Mouse (Mus musculus): ENCODE measurements around the gene Myo5c. TPM values are rescaled to one million over a fixed set of nuclear protein-coding genes. Genes with fewer than 3 reads are reported as not detected.

Gene Myo5c
- polyA plus RNA-seq (2016; fragmentation: Nextera tagmentation; extraction: Ambion mirVana), result 0.80 and 1.1 TPM in 2 replicates

DNA sequence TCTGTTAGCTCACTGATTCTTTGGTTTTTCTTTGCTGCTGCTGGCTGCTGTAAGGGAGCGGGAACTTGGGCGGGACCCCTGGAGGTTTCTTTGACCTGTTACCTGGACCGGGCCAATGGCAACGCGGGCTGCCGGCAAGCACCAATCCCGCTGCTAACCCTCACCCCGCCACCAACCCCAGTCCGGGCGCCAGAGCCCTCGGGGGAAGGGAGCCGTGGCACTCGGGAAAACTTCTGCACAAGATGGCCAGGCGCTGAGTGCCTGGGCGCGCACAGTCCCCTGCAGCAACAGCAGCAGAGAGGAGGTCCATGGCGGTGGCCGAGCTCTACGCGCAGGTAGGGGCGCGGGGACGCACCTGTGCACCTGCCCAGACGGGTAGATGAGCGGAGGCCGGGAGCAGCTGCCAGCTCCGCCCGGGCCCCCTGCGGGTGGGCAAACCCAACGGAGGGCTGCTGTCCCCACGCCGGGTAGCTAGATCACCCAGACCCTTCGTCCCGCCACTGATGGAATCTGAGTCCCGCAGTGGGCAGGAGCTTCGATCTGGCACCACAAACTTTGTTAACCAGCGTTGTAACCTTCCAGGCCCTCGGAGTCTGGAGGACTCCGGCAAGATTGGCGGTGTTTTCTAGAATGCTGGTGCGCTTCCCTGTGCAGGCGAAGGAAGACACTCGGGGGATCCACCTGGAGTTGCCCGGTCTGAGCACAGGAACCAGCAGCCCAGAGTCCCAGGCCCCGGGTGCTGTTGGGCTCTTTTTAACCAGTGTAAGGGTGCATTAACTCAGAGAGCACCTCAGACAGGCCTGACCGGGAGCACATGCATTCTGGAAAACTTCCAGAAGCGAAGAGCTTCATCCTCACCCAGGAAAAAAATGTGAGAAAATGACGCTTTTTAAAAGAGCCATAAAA lies at the start of gene Myo5c:
Gene Myo5c, plus strand, starts transcription at position 180 of the 906 bp plus-strand sequence.
- peak within 1 kb of the TSS; percentile 40; the same call in 1 of the 2 replicates for H3K9ac ChIP-seq
- no peaks in the 10 kb centered on the region for H3K9me3 ChIP-seq
- H3K4me2 ChIP-seq (replicated peaks), result peak within 1 kb of the TSS; percentile 74
- H3K27ac ChIP-seq, result no peak within 1 kb of the TSS
- 2% methylated on average over 48 of the region's 48 CpGs for WGBS
- H3K4me3 ChIP-seq, result peak within 1 kb of the TSS; percentile 42
- peaks cover 38% of the 10 kb centered on the region for H3K27me3 ChIP-seq
- H3K4me1 ChIP-seq, result peaks cover 12% of the 10 kb centered on the region; the same call in 1 of the 2 replicates
- peak; percentile 61; the same call in 1 of the 2 replicates for ATAC-seq (ENCODE audit: insufficient number of reproducible peaks, insufficient read depth, low FRiP score, low TSS enrichment)
- no peaks in the 10 kb centered on the region for H3K36me3 ChIP-seq

DNA sequence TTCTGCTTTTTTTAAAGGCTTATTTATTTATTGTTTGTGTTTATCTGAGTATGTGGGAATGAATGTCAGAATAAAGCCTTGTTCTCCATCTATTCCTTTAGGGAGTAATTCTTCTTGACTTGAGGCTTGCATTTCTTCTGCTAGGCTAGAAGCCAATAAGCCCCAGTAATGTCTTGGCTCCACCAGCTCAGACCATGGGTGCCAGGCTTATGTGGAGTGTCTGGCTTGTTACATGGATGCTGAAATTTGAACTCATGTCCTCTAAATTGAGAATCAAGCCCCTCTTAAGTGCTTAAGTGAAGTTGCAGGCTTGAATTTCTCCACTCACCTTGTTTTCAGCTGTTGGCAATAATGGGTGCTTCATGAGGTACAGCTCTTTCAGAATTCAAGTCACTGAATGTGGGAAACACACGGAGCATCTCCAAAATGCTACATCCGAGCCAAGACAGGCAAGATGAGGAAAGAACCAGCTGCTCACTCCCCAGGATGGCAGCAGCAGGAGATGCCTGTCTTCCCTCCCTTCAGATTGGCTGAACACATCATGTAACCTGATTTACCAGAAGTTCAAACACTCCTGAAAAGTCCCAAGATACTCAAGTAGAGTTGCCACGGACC lies 44.1 kb upstream of the Myo5c start:
- no peaks in the 10 kb centered on the region for H3K27me3 ChIP-seq
- WGBS, result 83% methylated on average over 3 of the region's 3 CpGs
- H3K9me3 ChIP-seq, result no peaks in the 10 kb centered on the region
- H3K36me3 ChIP-seq, result peaks cover 33% of the 10 kb centered on the region
- H3K4me3 ChIP-seq, result no peak overlapping the region
- H3K9ac ChIP-seq, result no peak overlapping the region
- H3K27ac ChIP-seq, result no peak overlapping the region
- no peak for ATAC-seq (ENCODE audit: insufficient number of reproducible peaks, insufficient read depth, low FRiP score, low TSS enrichment)
- H3K4me1 ChIP-seq, result no peaks in the 10 kb centered on the region
- no peak overlapping the region for H3K4me2 ChIP-seq (replicated peaks)

DNA sequence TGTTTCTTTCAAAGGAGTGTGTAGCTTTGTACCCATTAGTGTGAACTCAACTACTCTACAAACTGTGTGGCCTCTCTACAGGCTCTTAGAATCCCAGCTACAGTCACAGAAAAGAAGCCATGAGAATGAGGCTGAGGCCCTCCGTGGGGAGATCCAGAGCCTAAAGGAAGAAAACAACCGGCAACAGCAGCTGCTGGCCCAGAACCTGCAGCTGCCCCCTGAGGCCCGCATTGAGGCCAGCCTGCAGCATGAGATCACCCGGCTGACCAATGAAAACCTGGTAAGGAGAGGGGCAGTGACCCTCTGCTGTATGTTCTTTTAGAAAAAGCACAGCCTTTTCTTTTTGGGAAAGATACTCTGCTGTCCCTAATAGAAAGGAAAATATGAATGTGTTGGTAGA lies 38.0 kb upstream of the Myo5c start:
- H3K4me1 ChIP-seq, result no peaks in the 10 kb centered on the region
- H3K4me2 ChIP-seq (replicated peaks), result no peak overlapping the region
- WGBS, result 48% methylated on average over 4 of the region's 4 CpGs
- H3K27ac ChIP-seq, result no peak overlapping the region
- H3K9ac ChIP-seq, result no peak overlapping the region
- H3K4me3 ChIP-seq, result no peak overlapping the region
- H3K27me3 ChIP-seq, result no peaks in the 10 kb centered on the region
- ATAC-seq (ENCODE audit: insufficient number of reproducible peaks, insufficient read depth, low FRiP score, low TSS enrichment), result no peak
- H3K9me3 ChIP-seq, result no peaks in the 10 kb centered on the region
- peaks cover 12% of the 10 kb centered on the region for H3K36me3 ChIP-seq

- H3K27ac ChIP-seq, result no peak overlapping the region
- peaks cover 16% of the 10 kb centered on the region for H3K36me3 ChIP-seq
- H3K27me3 ChIP-seq, result no peaks in the 10 kb centered on the region
- no peak overlapping the region for H3K4me2 ChIP-seq (replicated peaks)
- no peak overlapping the region for H3K4me3 ChIP-seq
- no peak for ATAC-seq (ENCODE audit: insufficient number of reproducible peaks, insufficient read depth, low FRiP score, low TSS enrichment)
- H3K9me3 ChIP-seq, result no peaks in the 10 kb centered on the region
- 51% methylated on average over 2 of the region's 2 CpGs for WGBS
- no peak overlapping the region for H3K9ac ChIP-seq
- no peaks in the 10 kb centered on the region for H3K4me1 ChIP-seq
These were observed 35.5 kb upstream of the Myo5c start for GRCm38 (mm10) chr9:75196335-75196734.

- H3K4me3 ChIP-seq, result no peak overlapping the region
- ATAC-seq (ENCODE audit: insufficient number of reproducible peaks, insufficient read depth, low FRiP score, low TSS enrichment), result 0 out of 2 replicates have a peak, but pooled peaks have one; percentile 28
- H3K36me3 ChIP-seq, result peaks cover 24% of the 10 kb centered on the region
- no peak overlapping the region for H3K9ac ChIP-seq
- H3K4me2 ChIP-seq (replicated peaks), result no peak overlapping the region
- H3K4me1 ChIP-seq, result no peaks in the 10 kb centered on the region
- 54% methylated on average over 6 of the region's 6 CpGs for WGBS
- no peaks in the 10 kb centered on the region for H3K27me3 ChIP-seq
- no peaks in the 10 kb centered on the region for H3K9me3 ChIP-seq
- H3K27ac ChIP-seq, result no peak overlapping the region
These were observed 34.5 kb upstream of the Myo5c start for GRCm38 (mm10) chr9:75197297-75197696.

DNA sequence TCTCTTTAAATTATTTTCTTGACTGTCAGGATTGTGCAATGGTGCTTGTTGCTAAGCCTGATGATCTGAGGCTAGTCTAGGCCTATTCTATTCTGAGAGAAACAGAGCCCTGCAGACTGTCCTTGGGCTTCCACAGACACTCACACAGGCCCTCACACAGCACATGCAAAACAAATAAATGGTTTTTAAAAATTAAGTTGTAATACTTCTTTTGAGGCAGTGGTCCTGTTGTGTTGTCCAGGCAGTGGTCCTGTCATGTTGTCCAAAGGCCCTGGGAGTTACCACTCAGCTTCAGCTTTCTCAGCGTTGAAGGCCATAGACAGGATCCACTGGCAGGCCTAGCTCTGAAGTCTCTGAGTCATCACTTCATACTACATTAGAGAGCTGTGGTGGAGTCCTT lies 30.3 kb upstream of the Myo5c start:
- ATAC-seq (ENCODE audit: insufficient number of reproducible peaks, insufficient read depth, low FRiP score, low TSS enrichment), result no peak
- no peaks in the 10 kb centered on the region for H3K27me3 ChIP-seq
- H3K4me3 ChIP-seq, result no peak overlapping the region
- peaks cover 39% of the 10 kb centered on the region for H3K36me3 ChIP-seq
- no peak overlapping the region for H3K9ac ChIP-seq
- no peaks in the 10 kb centered on the region for H3K9me3 ChIP-seq
- no peaks in the 10 kb centered on the region for H3K4me1 ChIP-seq
- H3K27ac ChIP-seq, result no peak overlapping the region
- 96% methylated on average over 1 of the region's 1 CpGs for WGBS
- H3K4me2 ChIP-seq (replicated peaks), result no peak overlapping the region

- H3K4me2 ChIP-seq (replicated peaks), result no peak overlapping the region
- H3K4me1 ChIP-seq, result no peaks in the 10 kb centered on the region
- no peaks in the 10 kb centered on the region for H3K27me3 ChIP-seq
- 87% methylated on average over 2 of the region's 2 CpGs for WGBS
- H3K4me3 ChIP-seq, result no peak overlapping the region
- no peak for ATAC-seq (ENCODE audit: insufficient number of reproducible peaks, insufficient read depth, low FRiP score, low TSS enrichment)
- H3K36me3 ChIP-seq, result peaks cover 39% of the 10 kb centered on the region
- no peaks in the 10 kb centered on the region for H3K9me3 ChIP-seq
- no peak overlapping the region for H3K9ac ChIP-seq
- H3K27ac ChIP-seq, result no peak overlapping the region
These were observed 29.8 kb upstream of the Myo5c start for GRCm38 (mm10) chr9:75202036-75202435.

DNA sequence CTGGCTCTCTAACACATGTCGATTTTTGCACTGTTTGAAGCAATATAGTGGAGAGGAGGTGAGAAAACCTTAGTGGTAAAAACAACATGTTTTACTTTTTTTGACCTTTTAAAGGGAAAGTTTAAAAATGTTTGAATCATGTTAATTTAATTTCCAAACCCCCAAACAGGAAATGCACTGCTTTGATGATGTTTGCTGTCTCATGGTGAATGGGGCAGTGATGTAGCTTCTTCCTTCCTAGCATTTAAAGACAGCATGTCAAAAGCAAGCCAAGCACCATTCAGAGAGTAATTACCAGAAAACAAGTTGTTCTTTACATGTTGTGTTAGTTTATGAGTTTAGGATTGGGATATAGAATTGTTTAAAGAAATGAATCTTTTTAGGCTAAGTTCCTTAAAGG lies 22.6 kb upstream of the Myo5c start:
- no peak for ATAC-seq (ENCODE audit: insufficient number of reproducible peaks, insufficient read depth, low FRiP score, low TSS enrichment)
- Histone ChIP-seq H3K27ac (no peak overlapping the region), H3K4me2 (replicated peaks) (no peak overlapping the region), H3K4me1 (0 out of 2 replicates have a peak, but pooled peaks cover 2% of the 10 kb centered on the region), H3K9me3 (no peaks in the 10 kb centered on the region), H3K27me3 (no peaks in the 10 kb centered on the region), H3K4me3 (no peak overlapping the region), H3K36me3 (peaks cover 20% of the 10 kb centered on the region), H3K9ac (no peak overlapping the region)
- 85% methylated on average over 1 of the region's 1 CpGs for WGBS

GRCm38 (mm10) chr9:75210269-75210668 lies 21.6 kb upstream of the Myo5c start:
- no peak for ATAC-seq (ENCODE audit: insufficient number of reproducible peaks, insufficient read depth, low FRiP score, low TSS enrichment)
- Histone ChIP-seq H3K36me3 (peaks cover 19% of the 10 kb centered on the region), H3K4me3 (no peak overlapping the region), H3K27me3 (no peaks in the 10 kb centered on the region), H3K9me3 (no peaks in the 10 kb centered on the region), H3K9ac (no peak overlapping the region), H3K4me1 (0 out of 2 replicates have a peak, but pooled peaks cover 2% of the 10 kb centered on the region), H3K27ac (no peak overlapping the region), H3K4me2 (replicated peaks) (no peak overlapping the region)
- whole genome bisulfite sequencing, result 60% methylated on average over 2 of the region's 2 CpGs

DNA sequence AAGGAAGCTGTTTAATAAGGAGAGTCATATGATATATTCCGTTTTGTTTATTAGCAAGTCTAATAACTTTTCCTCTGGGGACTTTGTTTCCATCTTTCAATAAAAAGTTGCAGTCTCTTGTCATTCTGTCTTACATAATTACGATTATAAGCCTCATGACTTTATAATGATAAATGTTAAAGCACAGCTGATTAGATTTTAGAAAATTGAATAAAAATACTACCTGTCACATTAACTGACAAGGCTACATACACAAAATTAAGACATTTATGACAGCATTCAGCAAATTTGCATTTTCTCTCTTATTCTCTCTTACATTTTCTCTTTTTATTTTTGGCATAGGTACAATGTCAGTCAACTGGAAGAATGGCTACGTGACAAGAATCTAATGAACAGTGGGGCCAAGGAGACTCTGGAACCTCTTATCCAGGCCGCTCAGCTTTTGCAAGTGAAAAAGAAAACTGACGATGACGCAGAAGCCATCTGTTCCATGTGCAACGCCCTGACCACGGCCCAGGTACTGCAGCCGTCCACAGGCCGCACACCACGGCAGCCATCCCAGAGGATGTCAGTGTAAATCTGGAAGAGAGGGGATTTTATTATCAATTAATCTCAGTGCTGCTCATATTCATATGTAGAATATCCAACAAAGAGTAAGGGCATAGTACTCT lies 16.9 kb upstream of the Myo5c start:
- H3K4me2 ChIP-seq (replicated peaks), result no peak overlapping the region
- no peak overlapping the region for H3K9ac ChIP-seq
- 93% methylated on average over 11 of the region's 11 CpGs for WGBS
- H3K27ac ChIP-seq, result no peak overlapping the region
- no peaks in the 10 kb centered on the region for H3K27me3 ChIP-seq
- no peaks in the 10 kb centered on the region for H3K9me3 ChIP-seq
- ATAC-seq (ENCODE audit: insufficient number of reproducible peaks, insufficient read depth, low FRiP score, low TSS enrichment), result no peak
- no peak overlapping the region for H3K4me3 ChIP-seq
- H3K36me3 ChIP-seq, result peaks cover 26% of the 10 kb centered on the region
- 0 out of 2 replicates have a peak, but pooled peaks cover 2% of the 10 kb centered on the region for H3K4me1 ChIP-seq

DNA sequence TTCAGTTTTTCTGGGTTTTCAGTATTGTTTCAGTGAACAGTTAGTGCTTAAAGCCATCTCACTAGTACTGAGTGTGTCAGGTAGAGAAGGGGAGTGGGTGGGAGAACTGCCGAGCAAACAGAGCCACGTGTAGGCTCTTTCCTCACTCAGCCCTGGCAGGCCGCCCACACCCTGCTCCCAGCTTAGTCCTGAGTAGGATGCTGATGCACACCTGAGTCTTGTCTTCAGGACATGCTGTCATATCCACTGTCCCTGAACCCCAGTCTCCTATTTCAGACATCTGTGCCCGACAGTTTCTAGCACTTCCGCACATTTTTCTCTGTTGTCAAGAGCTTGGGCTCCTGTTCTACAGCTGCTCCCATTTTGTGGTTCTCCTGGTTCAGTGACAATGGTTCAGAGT lies 11.9 kb upstream of the Myo5c start:
- H3K4me2 ChIP-seq (replicated peaks), result no peak overlapping the region
- peaks cover 11% of the 10 kb centered on the region for H3K36me3 ChIP-seq
- H3K27me3 ChIP-seq, result no peaks in the 10 kb centered on the region
- no peak for ATAC-seq (ENCODE audit: insufficient number of reproducible peaks, insufficient read depth, low FRiP score, low TSS enrichment)
- H3K4me3 ChIP-seq, result no peak overlapping the region
- no peak overlapping the region for H3K9ac ChIP-seq
- no peaks in the 10 kb centered on the region for H3K4me1 ChIP-seq
- WGBS, result 79% methylated on average over 5 of the region's 5 CpGs
- H3K9me3 ChIP-seq, result no peaks in the 10 kb centered on the region
- no peak overlapping the region for H3K27ac ChIP-seq

Measured in embryonic facial prominence, embryonic 12.5 days (tissue).